Mouse (Mus musculus) midbrain, embryonic 11.5 days (tissue): ENCODE results near the gene Tlcd1. TPM values are rescaled to one million over a fixed set of nuclear protein-coding genes. Genes with fewer than 3 reads are reported as not detected.
"Not testable (repeated sequence)": the region's sequence is repeated elsewhere in the genome, so short reads cannot be mapped to it uniquely, and the experiment has no call there.

ENCODE experiments used
- ATAC-seq: fragments of 200-750 bp; cut with Nextera tagmentation; 2 replicates; pipeline ENCODE4 v1.8.0; 2017; ENCODE audit warnings: moderate TSS enrichment, moderate library complexity; ENCODE audit not compliant: low FRiP score
- DNase-seq: peaks from one replicate; pipeline ENCODE4 v3.0.0; 2015; ENCODE audit warnings: low spot score; ENCODE audit errors: missing footprints
- H3K27ac ChIP-seq: fragments of 300-500 bp; sonication (generic); 2 replicates; pipeline ENCODE4 v1.5.1; 2014; ENCODE audit warnings: low read depth, low read length
- H3K27me3 ChIP-seq: fragments of 300-500 bp; sonication (generic); 2 replicates; pipeline ENCODE4 v1.6.1; 2014; ENCODE audit warnings: mild to moderate bottlenecking, low read length, moderate library complexity, mixed read lengths; ENCODE audit not compliant: control insufficient read depth, insufficient read depth
- H3K36me3 ChIP-seq: fragments of 300-500 bp; sonication (generic); 2 replicates; pipeline ENCODE4 v1.6.1; 2014; ENCODE audit warnings: mild to moderate bottlenecking, low read length, moderate library complexity, mixed read lengths; ENCODE audit not compliant: control insufficient read depth, insufficient read depth
- H3K4me1 ChIP-seq: fragments of 300-500 bp; sonication (generic); 2 replicates; pipeline ENCODE4 v1.6.1; 2014; ENCODE audit warnings: low read length; ENCODE audit not compliant: control insufficient read depth, insufficient read depth
- H3K4me2 ChIP-seq: fragments of 300-500 bp; sonication (generic); 2 replicates; pipeline ENCODE4 v1.6.1; 2014; ENCODE audit warnings: mild to moderate bottlenecking, moderate library complexity
- H3K4me3 ChIP-seq: fragments of 300-500 bp; sonication (generic); 2 replicates; pipeline ENCODE4 v1.5.1; 2014; ENCODE audit warnings: low read depth, low read length
- H3K9ac ChIP-seq: fragments of 300-500 bp; sonication (generic); 2 replicates; pipeline ENCODE4 v1.6.1; 2014; ENCODE audit warnings: low read length
- H3K9me3 ChIP-seq: fragments of 300-500 bp; sonication (generic); 2 replicates; pipeline ENCODE4 v1.6.1; 2016; ENCODE audit warnings: low read length; ENCODE audit not compliant: control insufficient read depth
- WGBS: fragments of 180-500 bp; shearing (Covaris S2); extraction: QIAGEN DNeasy Blood & Tissue Kit; methylation state at CpG from one replicate; pipeline ENCODE4 v1.1.7; 2014; 5-methylcytosine and 5-hydroxymethylcytosine counted together
- polyA plus RNA-seq: library from polyadenylated mRNA; unstranded; fragments of >200 nt; fragmentation: Nextera tagmentation; extraction: Ambion mirVana; gene quantifications from 2 replicates; pipeline ENCODE4 v1.2.1, GENCODE M21; 2014

Gene Tlcd1
- polyA plus RNA-seq, 1 experiment from 2014 or later, result 7.9 TPM

GRCm38 (mm10) chr11:78183884-78184514, 7.5 kb downstream of the Tlcd1 start:
- peaks cover 29% of the 10 kb centered on the region for H3K4me1 ChIP-seq
- DNase-seq, result no peak
- no peak overlapping the region for H3K27ac ChIP-seq
- H3K4me3 ChIP-seq, result peak overlapping the region; percentile 94; the same call in 1 of the 2 replicates
- H3K9ac ChIP-seq, result no peak overlapping the region; the same call in 1 of the 2 replicates
- ATAC-seq, result peak; percentile 10; the same call in 1 of the 2 replicates
- H3K36me3 ChIP-seq, result peaks cover 13% of the 10 kb centered on the region
- no peaks in the 10 kb centered on the region for H3K27me3 ChIP-seq
- peak overlapping the region; percentile 32 for H3K4me2 ChIP-seq
- no peaks in the 10 kb centered on the region for H3K9me3 ChIP-seq
- 61% methylated on average over 10 of the region's 10 CpGs for WGBS

- 97% methylated on average over 6 of the region's 6 CpGs for WGBS
- H3K9me3 ChIP-seq, H3K9ac ChIP-seq, ATAC-seq, H3K27me3 ChIP-seq, DNase-seq, H3K27ac ChIP-seq, H3K4me3 ChIP-seq, H3K4me2 ChIP-seq: not testable (repeated sequence)
- H3K36me3 ChIP-seq, result peaks cover 13% of the 10 kb centered on the region
- H3K4me1 ChIP-seq, result peaks cover 23% of the 10 kb centered on the region
Measured at GRCm38 (mm10) chr11:78184702-78185101, 8.2 kb downstream of the Tlcd1 start.

GRCm38 (mm10) chr11:78188331-78189233, 12.1 kb downstream of the Tlcd1 start, which contains the start of gene Rab34:
Rab34 (plus strand) TSS chr11:78188430.
- peak; percentile 75 for ATAC-seq
- Histone ChIP-seq H3K27ac (peak within 1 kb of the TSS; percentile 91), H3K9ac (peak within 1 kb of the TSS; percentile 81), H3K4me3 (peak within 1 kb of the TSS; percentile 54), H3K4me2 (peak within 1 kb of the TSS; percentile 64), H3K36me3 (peaks cover 9% of the 10 kb centered on the region), H3K27me3 (no peaks in the 10 kb centered on the region), H3K4me1 (peaks cover 10% of the 10 kb centered on the region), H3K9me3 (no peaks in the 10 kb centered on the region)
- DNase-seq, result peak; percentile 97
- WGBS, result under 1% methylated on average over 79 of the region's 80 CpGs

GRCm38 (mm10) chr11:78189234-78190040, 12.9 kb downstream of the Tlcd1 start:
- DNase-seq (peak; percentile 98), ATAC-seq (peak; percentile 89)

GRCm38 (mm10) chr11:78190041-78190440, 13.5 kb downstream of the Tlcd1 start:
- peak overlapping the region; percentile 91 for H3K27ac ChIP-seq
- H3K4me1 ChIP-seq, result peaks cover 12% of the 10 kb centered on the region
- no peaks in the 10 kb centered on the region for H3K27me3 ChIP-seq
- peak overlapping the region; percentile 54 for H3K4me3 ChIP-seq
- peak overlapping the region; percentile 64 for H3K4me2 ChIP-seq
- peaks cover 9% of the 10 kb centered on the region for H3K36me3 ChIP-seq
- H3K9ac ChIP-seq, result peak overlapping the region; percentile 81
- DNase-seq, result no peak
- H3K9me3 ChIP-seq, result no peaks in the 10 kb centered on the region
- WGBS, result 71% methylated on average over 6 of the region's 6 CpGs
- no peak for ATAC-seq

More at GRCm38 (mm10) chr11:78189234-78190040, 12.9 kb downstream of the Tlcd1 start:
- Histone ChIP-seq H3K27me3 (no peaks in the 10 kb centered on the region), H3K27ac (peak overlapping the region; percentile 91), H3K9me3 (no peaks in the 10 kb centered on the region), H3K4me1 (peaks cover 10% of the 10 kb centered on the region), H3K36me3 (peaks cover 9% of the 10 kb centered on the region), H3K4me2 (peak overlapping the region; percentile 64), H3K4me3 (peak overlapping the region; percentile 54), H3K9ac (peak overlapping the region; percentile 81)
- WGBS, result under 1% methylated on average over 42 of the region's 42 CpGs

GRCm38 (mm10) chr11:78193113-78193512, 16.6 kb downstream of the Tlcd1 start, which contains the start of gene Proca1:
Proca1 (plus strand) TSS chr11:78193392.
- H3K36me3 ChIP-seq, result peaks cover 9% of the 10 kb centered on the region
- H3K27me3 ChIP-seq, result no peaks in the 10 kb centered on the region
- peaks cover 10% of the 10 kb centered on the region for H3K4me1 ChIP-seq
- ATAC-seq (no peak), DNase-seq (no peak)
- 77% methylated on average over 1 of the region's 1 CpGs for WGBS
- no peak within 1 kb of the TSS for H3K4me3 ChIP-seq
- no peak within 1 kb of the TSS; the same call in 1 of the 2 replicates for H3K9ac ChIP-seq
- H3K9me3 ChIP-seq, result no peaks in the 10 kb centered on the region
- H3K4me2 ChIP-seq, result no peak within 1 kb of the TSS
- no peak within 1 kb of the TSS for H3K27ac ChIP-seq

- ATAC-seq, result peak; percentile 73
- peak overlapping the region; percentile 48 for H3K4me2 ChIP-seq
- H3K4me3 ChIP-seq, result peak overlapping the region; percentile 32
- H3K27ac ChIP-seq, result no peak overlapping the region
- H3K4me1 ChIP-seq, result peaks cover 10% of the 10 kb centered on the region
- H3K27me3 ChIP-seq, result no peaks in the 10 kb centered on the region
- H3K36me3 ChIP-seq, result peaks cover 9% of the 10 kb centered on the region
- peak overlapping the region; percentile 44 for H3K9ac ChIP-seq
- H3K9me3 ChIP-seq, result no peaks in the 10 kb centered on the region
- WGBS, result 3% methylated on average over 30 of the region's 30 CpGs
- peak; percentile 98 for DNase-seq
Measured at GRCm38 (mm10) chr11:78194411-78195100, 18.0 kb downstream of the Tlcd1 start.
